Mouse (Mus musculus) liver, embryonic 14.5 days (tissue): ENCODE data around the gene Vipr1. TPM values are rescaled to one million over a fixed set of nuclear protein-coding genes. Genes with fewer than 3 reads are reported as not detected.

ENCODE experiments used
- ATAC-seq: fragments of 200-750 bp; cut with Nextera tagmentation; 2 replicates; pipeline ENCODE4 v1.8.0; 2017; ENCODE audit warnings: moderate number of reproducible peaks, mild to moderate bottlenecking, moderate library complexity; ENCODE audit not compliant: insufficient read depth
- DNase-seq, 3 experiments: peaks; one replicate each; pipeline ENCODE4 v3.0.0-alpha.2; 2012 to 2013; ENCODE audit warnings: low read depth in 3 of 3, low spot score in 3 of 3
- H3K27ac ChIP-seq: fragments of 300-500 bp; sonication (generic); 2 replicates; pipeline ENCODE4 v1.5.1; 2014; ENCODE audit warnings: moderate library complexity, mild to moderate bottlenecking, control low read depth, inconsistent platforms
- H3K27me3 ChIP-seq: fragments of 300-500 bp; sonication (generic); 2 replicates; pipeline ENCODE4 v1.6.1; 2014; ENCODE audit warnings: mild to moderate bottlenecking, low read length, moderate library complexity; ENCODE audit not compliant: control insufficient read depth, insufficient read depth
- H3K36me3 ChIP-seq: fragments of 300-500 bp; sonication (generic); replicated peaks from 2 replicates; pipeline ENCODE4 v1.6.1; 2014; ENCODE audit warnings: low read depth; ENCODE audit not compliant: control insufficient read depth, insufficient read depth
- H3K4me1 ChIP-seq, 2 experiments: fragments of 200-500 bp in 1 of 2; fragments of 300-500 bp in 1 of 2; sonication (generic) in 1 of 2; replicated peaks; 2 replicates each; pipeline ENCODE4 v1.6.1; 2012 to 2014; ENCODE audit warnings: antibody characterized with exemption in 1 of 2, inconsistent platforms in 1 of 2, low read length in 1 of 2; ENCODE audit not compliant: control insufficient read depth in 2 of 2, insufficient read depth in 2 of 2
- H3K4me2 ChIP-seq: fragments of 300-500 bp; sonication (generic); 2 replicates; pipeline ENCODE4 v1.6.1; 2014; ENCODE audit warnings: low read depth, mild to moderate bottlenecking, control low read depth, moderate library complexity
- H3K4me3 ChIP-seq, 2 experiments: fragments of 200-500 bp in 1 of 2; fragments of 300-500 bp in 1 of 2; sonication (generic) in 1 of 2; 2 replicates each; pipeline ENCODE4 v1.5.1; 2012 to 2014; ENCODE audit warnings: low read depth in 2 of 2, low read length in 2 of 2, mild to moderate bottlenecking in 2 of 2, control low read depth in 1 of 2, inconsistent platforms in 1 of 2, moderate library complexity in 1 of 2; ENCODE audit not compliant: insufficient read depth in 1 of 2
- H3K9ac ChIP-seq: fragments of 300-500 bp; sonication (generic); replicated peaks from 2 replicates; pipeline ENCODE4 v1.6.1; 2014; ENCODE audit warnings: mild to moderate bottlenecking, control low read depth, moderate library complexity
- H3K9me3 ChIP-seq: fragments of 300-500 bp; sonication (generic); 2 replicates; pipeline ENCODE4 v1.6.1; 2016; ENCODE audit warnings: low read length, mixed read lengths; ENCODE audit not compliant: control insufficient read depth
- CTCF ChIP-seq: IDR thresholded peaks from 2 replicates; pipeline ENCODE4 v1.5.1; 2016; ENCODE audit warnings: antibody characterized with exemption, low read depth, control low read depth
- EP300 ChIP-seq: IDR thresholded peaks from 2 replicates; pipeline ENCODE4 v1.6.1; 2016; ENCODE audit warnings: antibody characterized with exemption, low read depth
- WGBS: fragments of 180-500 bp; shearing (Covaris S2); extraction: QIAGEN DNeasy Blood & Tissue Kit; methylation state at CpG from one replicate; pipeline ENCODE4 v1.1.7; 2014; ENCODE audit not compliant: insufficient replicate concordance; 5-methylcytosine and 5-hydroxymethylcytosine counted together
- polyA plus RNA-seq, 2 experiments: library from polyadenylated mRNA; depleted of rRNA in 1 of 2; stranded (reverse) in 1 of 2; unstranded in 1 of 2; fragments of >200 nt; fragmentation: Nextera tagmentation in 1 of 2; extraction: Ambion mirVana in 1 of 2; gene quantifications; 2 replicates each; pipeline versions ENCODE4 v1.2.1 to v1.2.3; 2012 to 2014

Gene Vipr1
- polyA plus RNA-seq, 2 experiments = 0.26 to 0.46 TPM

DNA sequence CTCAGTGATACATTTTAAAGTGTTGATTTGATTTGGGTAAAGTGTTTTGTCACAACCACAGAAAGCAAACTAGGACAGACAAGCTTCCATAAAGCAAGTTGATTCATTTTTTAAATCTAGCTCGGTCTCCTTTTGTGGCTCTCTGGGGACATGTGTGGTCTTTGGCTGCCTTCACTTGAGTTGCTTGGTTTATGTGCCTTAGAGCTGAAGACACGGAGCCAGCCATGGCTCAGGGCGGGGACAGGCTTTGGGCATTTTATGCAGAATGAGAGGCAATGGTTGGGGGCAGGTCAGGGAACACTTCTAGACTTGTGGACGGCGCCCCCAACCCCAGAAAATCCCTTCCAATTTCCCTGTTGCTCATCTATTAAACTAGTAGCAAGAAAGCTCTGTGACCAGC lies 31.2 kb downstream of the Vipr1 start:
- Histone ChIP-seq H3K4me3 (no peak overlapping the region), H3K27me3 (peaks cover 8% of the 10 kb centered on the region; the same call in 1 of the 2 replicates), H3K27ac (no peak overlapping the region), H3K4me1 (peaks cover 0 to 12% of the 10 kb centered on the region in 2 experiments; a peak in 2 of 4 replicates), H3K9ac (no peak overlapping the region), H3K36me3 (no peaks in the 10 kb centered on the region), H3K4me2 (no peak overlapping the region), H3K9me3 (no peaks in the 10 kb centered on the region)
- no peak for ATAC-seq
- TF ChIP-seq EP300 = no peak
- TF ChIP-seq CTCF = no peak
- DNase-seq = no peak
- 56% methylated on average over 5 of the region's 5 CpGs for WGBS

DNA sequence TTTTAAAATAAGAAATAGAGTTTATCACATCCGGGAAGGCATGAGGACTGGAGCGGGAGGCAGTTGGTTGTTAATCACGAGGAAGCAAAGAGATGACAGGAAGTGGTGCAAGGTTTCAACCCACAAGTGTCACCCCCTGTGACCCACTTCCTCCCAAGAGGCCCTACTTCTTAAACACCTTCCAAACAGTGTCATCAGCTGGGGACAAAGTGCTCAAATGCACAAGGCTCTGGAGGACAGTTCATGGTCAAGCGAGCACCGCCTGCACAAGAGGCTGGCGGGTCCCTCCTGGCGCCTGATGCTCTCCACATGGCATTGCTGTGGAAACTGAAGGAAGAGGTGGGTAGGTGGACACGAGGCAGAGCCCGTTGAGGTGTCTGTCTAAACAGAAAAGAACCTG lies 32.5 kb downstream of the Vipr1 start:
- H3K9me3 ChIP-seq = no peaks in the 10 kb centered on the region
- 30% methylated on average over 9 of the region's 9 CpGs for WGBS
- no peak overlapping the region for H3K27ac ChIP-seq
- TF ChIP-seq EP300 (no peak), CTCF (no peak)
- no peak overlapping the region for H3K4me2 ChIP-seq
- peak in 1 of 3 experiments; percentile 23 for DNase-seq
- no peaks in the 10 kb centered on the region for H3K36me3 ChIP-seq
- H3K27me3 ChIP-seq = no peaks in the 10 kb centered on the region; the same call in 1 of the 2 replicates
- no peak for ATAC-seq
- H3K9ac ChIP-seq = no peak overlapping the region
- H3K4me1 ChIP-seq = peaks cover 0 to 12% of the 10 kb centered on the region in 2 experiments; a peak in 2 of 4 replicates
- no peak overlapping the region for H3K4me3 ChIP-seq

DNA sequence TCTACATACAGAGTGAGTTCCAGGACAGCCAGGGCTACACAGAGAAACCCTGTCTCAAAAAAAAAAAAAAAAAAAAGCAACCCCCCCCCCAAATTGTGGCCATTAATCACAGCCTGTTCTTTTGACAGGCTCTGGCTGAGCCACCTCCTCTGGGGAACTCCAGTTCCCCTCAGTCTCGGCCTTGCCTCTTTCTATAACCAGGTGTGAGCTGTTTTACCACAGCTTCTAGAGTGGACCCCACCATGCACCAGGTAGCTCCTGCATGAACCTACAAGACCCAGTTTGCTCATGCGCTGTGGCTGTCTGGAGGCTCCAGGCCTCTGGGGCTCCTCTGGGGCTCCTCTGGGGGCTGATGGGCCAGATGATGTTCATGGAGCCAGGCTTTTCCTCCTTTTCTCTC lies 33.0 kb downstream of the Vipr1 start:
- H3K9me3 ChIP-seq = no peaks in the 10 kb centered on the region
- 63% methylated on average over 2 of the region's 2 CpGs for WGBS
- no peak overlapping the region for H3K4me2 ChIP-seq
- no peaks in the 10 kb centered on the region; the same call in 1 of the 2 replicates for H3K27me3 ChIP-seq
- H3K4me1 ChIP-seq = peaks cover 0 to 12% of the 10 kb centered on the region in 2 experiments; a peak in 2 of 4 replicates
- no peaks in the 10 kb centered on the region for H3K36me3 ChIP-seq
- ATAC-seq (no peak), DNase-seq (no peak)
- no peak overlapping the region for H3K9ac ChIP-seq
- TF ChIP-seq CTCF = no peak
- no peak for TF ChIP-seq EP300
- H3K27ac ChIP-seq = no peak overlapping the region
- no peak overlapping the region for H3K4me3 ChIP-seq

DNA sequence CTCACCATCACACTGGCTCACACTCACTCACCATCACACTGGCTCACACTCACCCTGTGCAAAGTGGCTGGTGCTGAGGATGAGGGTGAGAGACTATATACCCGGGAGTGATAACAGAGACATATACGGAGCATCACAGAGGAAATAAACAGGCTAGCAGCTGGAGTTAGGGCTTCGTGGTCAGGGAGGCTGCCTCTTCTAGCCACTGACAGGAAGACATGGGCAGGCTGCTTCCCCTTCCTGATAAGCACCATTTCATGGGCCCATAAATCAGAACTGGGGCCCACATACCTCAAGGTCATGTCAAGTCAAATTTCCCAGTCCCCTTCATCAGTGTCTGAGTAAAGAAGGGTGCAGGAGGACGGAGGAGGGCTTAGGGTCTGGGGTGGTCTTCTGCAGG lies 34.6 kb downstream of the Vipr1 start:
- H3K4me3 ChIP-seq = no peak overlapping the region
- H3K27ac ChIP-seq = no peak overlapping the region
- H3K36me3 ChIP-seq = no peaks in the 10 kb centered on the region
- H3K4me2 ChIP-seq = no peak overlapping the region
- no peaks in the 10 kb centered on the region for H3K27me3 ChIP-seq
- WGBS = 9% methylated on average over 4 of the region's 4 CpGs
- TF ChIP-seq CTCF (no peak), EP300 (no peak)
- DNase-seq = no peak
- H3K9me3 ChIP-seq = no peaks in the 10 kb centered on the region
- no peak for ATAC-seq
- peaks cover 0 to 10% of the 10 kb centered on the region in 2 experiments; a peak in 2 of 4 replicates for H3K4me1 ChIP-seq
- no peak overlapping the region for H3K9ac ChIP-seq

DNA sequence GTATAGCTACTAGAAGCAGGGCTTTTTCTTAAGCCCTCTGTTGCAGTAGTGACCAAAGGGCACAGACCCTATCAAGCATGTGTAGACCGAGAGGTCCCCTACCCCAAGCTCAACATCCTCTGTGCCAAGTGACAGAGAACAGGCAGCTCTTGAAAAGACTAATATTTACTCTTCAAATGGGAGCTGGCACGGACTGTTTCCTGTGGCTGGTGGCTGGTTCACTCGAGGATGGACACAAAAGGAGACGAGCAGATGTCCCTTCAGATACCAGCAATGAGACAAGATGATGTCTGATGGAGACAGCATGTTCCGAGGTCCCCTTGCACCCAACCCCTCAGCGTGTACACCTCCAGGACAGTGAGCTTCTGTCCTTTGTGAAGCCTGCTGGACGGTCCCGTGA lies 35.0 kb downstream of the Vipr1 start:
- H3K4me1 ChIP-seq = peaks cover 0 to 8% of the 10 kb centered on the region in 2 experiments; a peak in 2 of 4 replicates
- no peaks in the 10 kb centered on the region for H3K9me3 ChIP-seq
- no peak overlapping the region for H3K9ac ChIP-seq
- no peak overlapping the region for H3K4me2 ChIP-seq
- H3K4me3 ChIP-seq = no peak overlapping the region
- H3K27me3 ChIP-seq = no peaks in the 10 kb centered on the region
- H3K36me3 ChIP-seq = no peaks in the 10 kb centered on the region
- no peak overlapping the region for H3K27ac ChIP-seq
- 12% methylated on average over 8 of the region's 8 CpGs for WGBS
- no peak for DNase-seq
- TF ChIP-seq CTCF (no peak), EP300 (no peak)
- ATAC-seq = no peak
